Mouse (Mus musculus): Measurements from ENCODE around the gene Scd4. TPM values are rescaled to one million over a fixed set of nuclear protein-coding genes. Genes with fewer than 3 reads are reported as not detected.

Gene Scd4
- polyA plus RNA-seq, 1 experiment, result not detected

- Histone ChIP-seq H3K9me3 (no peaks in the 10 kb centered on the region), H3K36me3 (replicated peaks; ENCODE audit: low read length) (peaks cover 34% of the 10 kb centered on the region), H3K27me3 (replicated peaks) (no peaks in the 10 kb centered on the region), H3K4me1 (peaks cover 89% of the 10 kb centered on the region), H3K4me3 (replicated peaks) (peak within 1 kb of the TSS; percentile 98)
- no peak for TF ChIP-seq FLI1 (IDR thresholded peaks at IDR 0.05; ENCODE audit: low read length)
- TF ChIP-seq GATA1 (IDR thresholded peaks at IDR 0.05; ENCODE audit: borderline replicate concordance, low read length), result no peak
These were observed 39.7 kb upstream of the Scd4 start, which contains the start of gene Scd2 for GRCm38 (mm10) chr19:44292941-44293768. Gene Scd2 (plus strand): TSS chr19:44293674.

- Histone ChIP-seq H3K9me3 (no peaks in the 10 kb centered on the region), H3K4me3 (replicated peaks) (peak overlapping the region; percentile 98), H3K27me3 (replicated peaks) (no peaks in the 10 kb centered on the region), H3K36me3 (replicated peaks; ENCODE audit: low read length) (peaks cover 42% of the 10 kb centered on the region), H3K4me1 (peaks cover 96% of the 10 kb centered on the region)
- TF ChIP-seq FLI1 (IDR thresholded peaks at IDR 0.05; ENCODE audit: low read length) (no peak), GATA1 (IDR thresholded peaks at IDR 0.05; ENCODE audit: borderline replicate concordance, low read length) (no peak)
These were observed 38.9 kb upstream of the Scd4 start for GRCm38 (mm10) chr19:44293769-44294551.

DNA sequence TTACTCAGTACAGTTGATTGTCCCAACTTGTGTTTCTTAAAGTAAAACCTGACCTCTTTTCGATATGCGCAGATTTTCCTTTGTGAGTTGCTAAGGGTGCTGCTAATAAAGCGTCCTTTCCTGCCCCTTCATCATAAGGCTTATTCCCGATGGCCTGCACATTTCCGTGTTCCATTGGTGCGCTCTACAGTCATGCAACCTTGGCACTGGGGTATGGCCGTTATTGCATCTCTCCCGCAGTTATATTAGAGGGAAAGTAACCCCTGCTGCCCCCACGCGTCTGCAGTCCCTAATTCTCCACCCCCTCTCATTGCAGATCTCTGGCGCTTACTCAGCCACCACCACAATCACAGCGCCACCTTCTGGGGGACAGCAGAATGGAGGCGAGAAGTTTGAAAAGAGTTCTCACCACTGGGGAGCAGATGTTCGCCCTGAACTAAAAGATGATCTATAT, 38.3 kb upstream of the Scd4 start:
- H3K36me3 ChIP-seq (replicated peaks; ENCODE audit: low read length), result peaks cover 47% of the 10 kb centered on the region
- H3K4me1 ChIP-seq, result peaks cover 96% of the 10 kb centered on the region
- no peaks in the 10 kb centered on the region for H3K9me3 ChIP-seq
- peak overlapping the region; percentile 98 for H3K4me3 ChIP-seq (replicated peaks)
- H3K27me3 ChIP-seq (replicated peaks), result no peaks in the 10 kb centered on the region
- no peak for TF ChIP-seq GATA1 (IDR thresholded peaks at IDR 0.05; ENCODE audit: borderline replicate concordance, low read length)
- TF ChIP-seq FLI1 (IDR thresholded peaks at IDR 0.05; ENCODE audit: low read length), result no peak

DNA sequence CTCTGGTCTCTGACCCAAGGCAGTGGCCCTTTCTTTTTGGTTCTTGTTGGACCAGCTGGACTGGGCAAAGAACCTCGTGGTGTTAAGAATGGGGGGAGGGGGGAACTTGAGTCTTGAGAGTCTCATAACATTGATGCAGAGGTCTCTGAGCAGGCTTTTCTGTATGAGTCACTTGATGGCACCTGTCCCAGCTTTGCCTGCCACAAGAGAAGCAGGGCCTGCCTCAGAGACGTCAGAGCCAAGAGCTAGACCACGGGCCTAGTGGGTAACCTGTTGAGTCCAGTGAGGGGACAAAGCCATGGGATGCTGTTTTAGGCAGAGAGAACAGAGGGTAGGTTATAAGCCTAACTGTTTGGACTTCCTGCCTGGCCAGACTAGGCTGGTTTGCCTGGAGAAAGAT, 37.6 kb upstream of the Scd4 start:
- H3K36me3 ChIP-seq (replicated peaks; ENCODE audit: low read length), result peaks cover 54% of the 10 kb centered on the region
- peaks cover 96% of the 10 kb centered on the region for H3K4me1 ChIP-seq
- TF ChIP-seq GATA1 (IDR thresholded peaks at IDR 0.05; ENCODE audit: borderline replicate concordance, low read length) (no peak), FLI1 (IDR thresholded peaks at IDR 0.05; ENCODE audit: low read length) (no peak)

GRCm38 (mm10) chr19:44295741-44296140, 37.2 kb upstream of the Scd4 start:
- H3K4me3 ChIP-seq (replicated peaks), result peak overlapping the region; percentile 98
- peaks cover 97% of the 10 kb centered on the region for H3K4me1 ChIP-seq
- TF ChIP-seq FLI1 (IDR thresholded peaks at IDR 0.05; ENCODE audit: low read length) (no peak), GATA1 (IDR thresholded peaks at IDR 0.05; ENCODE audit: borderline replicate concordance, low read length) (no peak)
- H3K9me3 ChIP-seq, result no peaks in the 10 kb centered on the region
- no peaks in the 10 kb centered on the region for H3K27me3 ChIP-seq (replicated peaks)
- peaks cover 59% of the 10 kb centered on the region for H3K36me3 ChIP-seq (replicated peaks; ENCODE audit: low read length)

More for the DNA sequence above, 37.6 kb upstream of the Scd4 start:
- Histone ChIP-seq H3K4me3 (replicated peaks) (peak overlapping the region; percentile 98), H3K9me3 (no peaks in the 10 kb centered on the region), H3K27me3 (replicated peaks) (no peaks in the 10 kb centered on the region)

DNA sequence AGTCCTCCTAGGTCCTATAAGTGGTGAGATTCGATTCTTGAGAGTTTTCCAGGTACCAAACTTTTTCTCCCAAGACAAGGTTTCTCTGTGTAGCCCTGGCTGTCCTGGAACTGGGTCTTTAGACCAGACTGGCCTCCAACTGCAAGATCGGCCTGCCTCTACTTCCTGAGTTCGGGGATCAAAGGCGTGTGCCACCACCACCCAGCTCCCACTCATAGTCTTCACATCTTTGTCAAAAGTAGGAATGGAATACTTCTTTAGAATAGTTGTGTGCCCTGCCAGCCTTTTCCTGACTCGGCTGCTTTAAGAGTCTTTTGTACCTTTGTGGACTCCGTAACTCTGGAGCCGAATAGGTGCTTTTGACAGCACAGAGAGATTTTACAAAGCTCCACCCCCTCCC, 36.7 kb upstream of the Scd4 start:
- H3K36me3 ChIP-seq (replicated peaks; ENCODE audit: low read length), result peaks cover 63% of the 10 kb centered on the region
- no peaks in the 10 kb centered on the region for H3K9me3 ChIP-seq
- H3K27me3 ChIP-seq (replicated peaks), result no peaks in the 10 kb centered on the region
- peaks cover 97% of the 10 kb centered on the region for H3K4me1 ChIP-seq
- TF ChIP-seq FLI1 (IDR thresholded peaks at IDR 0.05; ENCODE audit: low read length) (no peak), GATA1 (IDR thresholded peaks at IDR 0.05; ENCODE audit: borderline replicate concordance, low read length) (no peak)
- peak overlapping the region; percentile 98 for H3K4me3 ChIP-seq (replicated peaks)

- Histone ChIP-seq H3K36me3 (replicated peaks; ENCODE audit: low read length) (peaks cover 72% of the 10 kb centered on the region), H3K9me3 (no peaks in the 10 kb centered on the region), H3K4me1 (peaks cover 95% of the 10 kb centered on the region), H3K4me3 (replicated peaks) (peak overlapping the region; percentile 98), H3K27me3 (replicated peaks) (no peaks in the 10 kb centered on the region)
- TF ChIP-seq FLI1 (IDR thresholded peaks at IDR 0.05; ENCODE audit: low read length), result no peak
- no peak for TF ChIP-seq GATA1 (IDR thresholded peaks at IDR 0.05; ENCODE audit: borderline replicate concordance, low read length)
These were observed 35.7 kb upstream of the Scd4 start for GRCm38 (mm10) chr19:44297068-44297760.

- no peaks in the 10 kb centered on the region for H3K9me3 ChIP-seq
- H3K4me3 ChIP-seq (replicated peaks), result peak overlapping the region; percentile 98
- H3K27me3 ChIP-seq (replicated peaks), result no peaks in the 10 kb centered on the region
- TF ChIP-seq FLI1 (IDR thresholded peaks at IDR 0.05; ENCODE audit: low read length), result no peak
- no peak for TF ChIP-seq GATA1 (IDR thresholded peaks at IDR 0.05; ENCODE audit: borderline replicate concordance, low read length)
- H3K4me1 ChIP-seq, result peaks cover 94% of the 10 kb centered on the region
- peaks cover 78% of the 10 kb centered on the region for H3K36me3 ChIP-seq (replicated peaks; ENCODE audit: low read length)
These were observed 35.0 kb upstream of the Scd4 start for GRCm38 (mm10) chr19:44297862-44298261.

DNA sequence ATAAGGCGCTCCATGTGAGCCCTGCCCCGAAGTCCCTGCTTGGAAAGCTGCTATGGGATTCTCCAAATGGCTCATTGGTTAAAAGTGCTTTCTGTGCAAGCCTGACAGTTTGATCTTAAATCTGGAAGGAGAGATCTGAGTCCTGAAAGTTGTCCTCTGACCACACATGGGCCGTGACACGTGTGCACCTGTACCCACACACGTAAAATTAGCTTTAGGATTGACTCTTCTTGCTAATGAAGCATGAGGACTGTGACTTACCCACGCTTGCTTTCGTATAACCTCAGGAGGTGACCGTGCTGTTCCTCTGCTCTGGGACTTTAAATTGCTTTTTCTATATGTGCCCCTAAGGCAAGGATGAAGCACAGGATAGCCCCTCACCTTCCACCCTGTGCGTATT, 33.8 kb upstream of the Scd4 start:
- H3K4me1 ChIP-seq, result peaks cover 88% of the 10 kb centered on the region
- H3K9me3 ChIP-seq, result no peaks in the 10 kb centered on the region
- H3K36me3 ChIP-seq (replicated peaks; ENCODE audit: low read length), result peaks cover 90% of the 10 kb centered on the region
- H3K4me3 ChIP-seq (replicated peaks), result peak overlapping the region; percentile 98
- H3K27me3 ChIP-seq (replicated peaks), result no peaks in the 10 kb centered on the region
- TF ChIP-seq FLI1 (IDR thresholded peaks at IDR 0.05; ENCODE audit: low read length), result no peak
- no peak for TF ChIP-seq GATA1 (IDR thresholded peaks at IDR 0.05; ENCODE audit: borderline replicate concordance, low read length)

All from megakaryocyte, embryonic 14.5 days (primary cell).